Mouse (Mus musculus) natural killer cell, adult 2 months (primary cell): ENCODE data around the gene Gm47791.
A peak's percentile ranks its signal among the peaks of the same experiment; 100 is the strongest.

Experiments used
- DNase-seq, 2 experiments: peaks; one replicate each; pipeline ENCODE4 v3.0.0; 2022; ENCODE audit warnings: low spot score in 2 of 2

The Gm47791 gene

GRCm38 (mm10) chr1:82787414-82787813 lies 16.4 kb upstream of the Gm47791 start:
- peak; percentile 1 to 7 for DNase-seq

DNA sequence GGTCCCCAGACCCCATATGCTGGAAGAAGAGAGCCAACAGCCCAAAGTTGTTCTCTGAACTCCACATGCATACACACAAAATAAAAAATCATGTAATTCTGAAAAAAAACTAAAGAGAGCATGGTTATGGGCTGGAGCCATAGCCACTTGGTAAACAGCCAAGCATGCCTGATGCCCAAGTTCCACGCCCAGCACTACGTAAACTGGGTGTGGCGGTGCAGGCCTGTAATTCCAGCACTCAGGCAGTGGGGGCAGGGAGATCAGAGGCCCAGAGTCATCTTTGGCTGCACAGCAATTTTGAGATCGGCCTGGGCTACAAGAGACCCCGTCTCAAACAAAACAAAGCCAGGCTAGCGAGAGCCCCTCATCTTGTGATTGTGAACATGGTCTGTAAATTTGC lies 14.5 kb upstream of the Gm47791 start:
- no peak for DNase-seq

- no peak for DNase-seq
These were observed 12.5 kb upstream of the Gm47791 start for GRCm38 (mm10) chr1:82783559-82783958.

GRCm38 (mm10) chr1:82779388-82779966 lies 8.4 kb upstream of the Gm47791 start:
- no peak for DNase-seq

GRCm38 (mm10) chr1:82775293-82775692 lies 4.2 kb upstream of the Gm47791 start:
- DNase-seq = no peak

GRCm38 (mm10) chr1:82773208-82773607 lies 2.2 kb upstream of the Gm47791 start:
- DNase-seq = no peak

- DNase-seq = no peak
These were observed 1.4 kb upstream of the Gm47791 start for GRCm38 (mm10) chr1:82772428-82772827.

- no peak for DNase-seq
These were observed 2.8 kb downstream of the Gm47791 start, which contains the start of gene Tm4sf20 for GRCm38 (mm10) chr1:82768269-82768668. Gene Tm4sf20 (minus strand): TSS chr1:82768461.

- no peak for DNase-seq
These were observed 4.4 kb downstream of the Gm47791 start for GRCm38 (mm10) chr1:82766641-82767040.

GRCm38 (mm10) chr1:82766227-82766626 lies 4.8 kb downstream of the Gm47791 start:
- DNase-seq = no peak

GRCm38 (mm10) chr1:82762274-82762673 lies 8.8 kb downstream of the Gm47791 start:
- no peak for DNase-seq

DNA sequence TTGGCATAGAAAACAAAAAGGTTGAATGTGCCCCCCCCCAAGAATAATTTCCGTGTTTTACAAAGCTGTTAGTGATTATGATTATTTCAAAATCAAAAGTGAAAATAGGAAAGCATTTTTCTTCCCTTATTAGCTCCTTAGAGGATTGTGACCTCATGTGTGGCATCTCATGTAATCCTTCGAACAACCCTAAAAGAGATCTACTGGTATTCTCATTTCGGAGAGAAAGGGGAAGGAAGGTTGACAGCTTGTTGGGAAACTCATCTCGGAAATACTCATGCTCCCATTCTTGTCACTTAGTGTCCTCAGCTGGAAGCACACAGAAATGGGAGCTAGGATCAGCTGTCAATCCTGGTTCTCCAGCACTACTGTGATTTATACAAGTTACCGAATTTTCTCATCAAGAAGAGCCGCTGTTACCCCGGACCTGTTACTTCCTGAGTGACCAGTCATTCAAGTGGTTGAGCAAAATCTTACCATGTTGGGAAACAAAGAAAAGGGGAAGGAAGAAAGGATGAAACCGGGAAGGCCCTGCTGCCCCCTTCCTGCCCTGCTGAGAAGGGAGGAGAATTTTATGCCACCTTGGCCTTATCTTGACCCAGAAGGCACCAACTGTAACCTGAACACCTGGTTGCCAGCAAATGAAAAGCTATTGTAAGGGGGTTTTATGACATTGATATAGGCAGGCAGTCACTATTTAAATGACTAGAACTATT lies 9.4 kb downstream of the Gm47791 start:
- DNase-seq = no peak

DNA sequence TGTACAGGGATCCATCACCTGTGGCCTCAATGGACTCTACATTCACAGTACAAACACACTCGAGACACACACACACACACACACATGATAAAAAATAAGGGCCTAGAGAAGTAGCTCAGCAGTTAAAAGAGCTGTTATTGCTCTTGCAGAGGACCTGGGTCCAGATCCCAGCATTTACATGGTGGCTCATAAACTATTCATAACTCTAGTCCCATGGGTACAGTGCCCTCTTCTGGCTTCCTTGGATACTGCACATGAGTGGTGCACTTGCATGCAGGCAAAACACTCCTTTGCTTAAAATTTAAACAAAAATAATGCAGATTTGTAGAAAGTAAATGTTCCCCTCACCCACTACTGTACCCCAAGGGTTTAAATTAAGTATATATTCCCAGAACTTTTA lies 11.5 kb downstream of the Gm47791 start:
- DNase-seq = no peak

GRCm38 (mm10) chr1:82747714-82748452 lies 23.2 kb downstream of the Gm47791 start:
- no peak for DNase-seq

- no peak for DNase-seq
These were observed 24.6 kb downstream of the Gm47791 start for GRCm38 (mm10) chr1:82746408-82746807.

DNA sequence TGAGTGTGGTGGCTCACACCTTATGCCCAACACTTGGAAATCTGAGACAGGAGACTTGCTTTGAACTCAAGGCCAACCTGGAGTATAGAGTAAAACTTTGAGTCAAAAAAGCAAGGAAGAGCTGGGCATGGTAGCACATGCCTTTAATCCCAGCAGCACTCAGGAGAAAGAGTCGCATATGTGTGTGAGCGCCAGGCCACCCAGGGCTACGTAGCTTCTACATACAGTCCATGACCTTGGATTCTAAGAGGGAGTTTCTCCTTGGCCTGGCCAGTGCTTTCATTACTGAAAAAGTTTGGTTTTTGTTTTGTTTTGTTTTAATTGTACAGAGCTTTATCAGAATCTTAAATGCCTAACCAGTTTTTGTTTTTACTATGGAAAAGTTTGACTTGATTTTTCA lies 27.1 kb downstream of the Gm47791 start:
- DNase-seq = no peak

- no peak for DNase-seq
These were observed 29.5 kb downstream of the Gm47791 start for GRCm38 (mm10) chr1:82741539-82741938.

DNA sequence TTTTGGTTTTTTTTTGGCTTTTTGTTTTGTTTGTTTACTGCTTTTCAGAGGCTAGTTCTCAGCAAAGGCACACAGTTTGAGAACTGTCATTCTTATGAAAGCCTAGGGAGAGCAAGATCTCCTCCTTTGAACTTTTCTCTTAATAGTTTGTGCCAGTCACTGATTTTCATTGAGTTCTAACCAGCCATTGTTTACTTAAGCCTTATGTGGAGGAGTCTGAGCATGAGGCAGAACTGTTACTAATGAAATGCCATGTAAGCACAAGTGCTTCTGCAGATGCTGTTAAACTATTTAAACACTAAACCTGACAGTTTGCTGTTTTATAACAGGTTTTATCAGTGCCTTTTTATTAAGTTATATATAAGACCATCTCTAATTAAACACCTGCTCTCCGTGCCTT lies 33.0 kb downstream of the Gm47791 start:
- DNase-seq = no peak

DNA sequence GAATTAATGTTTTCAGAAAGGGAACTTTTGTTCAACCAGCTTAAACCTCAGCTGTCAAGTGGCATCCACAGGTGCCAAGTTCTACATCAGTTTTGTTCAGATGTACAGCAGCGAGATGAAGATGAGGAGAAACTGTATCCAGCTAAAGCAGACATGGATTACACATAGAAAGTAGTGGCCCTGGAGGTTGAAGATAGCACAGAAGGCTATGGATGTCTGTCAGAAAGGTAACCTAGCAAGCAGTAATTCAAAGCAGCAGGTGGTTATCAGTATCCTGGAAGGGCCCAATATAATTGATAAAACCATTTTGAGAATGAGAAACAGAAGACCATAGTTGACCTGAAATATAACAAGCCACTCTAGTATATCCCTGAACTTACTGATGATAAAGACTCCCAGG lies 37.7 kb downstream of the Gm47791 start:
- no peak for DNase-seq

- no peak for DNase-seq
These were observed 44.6 kb downstream of the Gm47791 start for GRCm38 (mm10) chr1:82726482-82726881.

DNA sequence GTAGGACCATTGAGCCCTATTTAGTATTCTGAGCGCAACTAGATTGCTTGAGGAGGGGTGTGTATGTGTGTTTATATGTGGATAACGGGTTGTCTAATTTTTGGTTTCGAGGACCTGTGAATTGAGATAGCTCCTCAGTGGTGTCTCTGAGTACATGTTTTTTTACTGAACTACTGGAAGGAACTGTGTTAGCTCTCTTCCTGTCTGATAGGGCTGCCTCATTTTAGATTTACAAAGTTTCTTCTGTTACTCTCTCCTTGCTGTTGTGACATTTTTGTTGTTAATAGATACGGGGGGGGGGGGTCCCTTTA lies 45.2 kb downstream of the Gm47791 start:
- no peak for DNase-seq

GRCm38 (mm10) chr1:82725026-82725874 lies 45.8 kb downstream of the Gm47791 start:
- no peak for DNase-seq
